Mouse (Mus musculus): ENCODE results near the gene Chst11.

DNA sequence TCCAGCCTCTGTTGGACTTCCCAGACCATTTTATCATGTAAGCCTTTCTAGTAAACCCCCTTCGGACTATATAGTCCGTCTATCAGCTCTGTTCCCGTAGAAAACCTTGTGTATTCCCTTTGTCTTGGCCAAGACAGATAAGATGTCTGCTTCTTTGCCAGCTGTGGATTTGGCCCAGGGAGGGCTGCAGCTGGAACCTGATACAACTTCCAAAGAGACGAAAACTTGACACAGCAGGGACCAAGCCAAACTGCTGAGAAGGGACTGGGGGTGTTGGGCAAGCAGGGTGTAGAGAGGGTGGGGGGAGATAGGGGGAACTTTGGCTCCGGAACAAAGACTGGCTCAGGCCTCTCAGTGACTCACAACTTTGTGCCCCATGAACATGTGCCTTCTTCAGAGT is 232.0 kb downstream of the Chst11 start:
- TF ChIP-seq CTCF (IDR thresholded peaks at IDR 0.05; ENCODE audit: low read depth, low read length) = no peak
- no peak for TF ChIP-seq POLR2A (IDR thresholded peaks at IDR 0.05; ENCODE audit: insufficient read depth, low read length)

All from ES-Bruce4 (cell line).